Mouse (Mus musculus): ENCODE measurements around the gene Pdyn. TPM values are rescaled to one million over a fixed set of nuclear protein-coding genes. Genes with fewer than 3 reads are reported as not detected.
A peak's percentile ranks its signal among the peaks of the same experiment; 100 is the strongest.

The Pdyn gene
- polyA plus RNA-seq (2014; fragmentation: Nextera tagmentation; extraction: Ambion mirVana) = 20.5 and 23.8 TPM in 2 replicates

- Histone ChIP-seq H3K9ac (peak within 1 kb of the TSS; percentile 44), H3K9me3 (ENCODE audit: control insufficient read depth, low read length) (no peaks in the 10 kb centered on the region), H3K36me3 (replicated peaks; ENCODE audit: control insufficient read depth, insufficient read depth) (no peaks in the 10 kb centered on the region), H3K4me3 (replicated peaks; ENCODE audit: low read length) (peak within 1 kb of the TSS; percentile 29), H3K27ac (no peak within 1 kb of the TSS), H3K27me3 (ENCODE audit: control insufficient read depth, insufficient read depth, low read length) (peaks cover 18% of the 10 kb centered on the region), H3K4me1 (replicated peaks; ENCODE audit: control insufficient read depth, insufficient read depth, low read length) (0 out of 2 replicates have a peak, but pooled peaks cover 4% of the 10 kb centered on the region), H3K4me2 (replicated peaks) (peak within 1 kb of the TSS; percentile 60)
- peak; percentile 67; the same call in 1 of the 2 replicates for ATAC-seq (ENCODE audit: low FRiP score)
- WGBS = 9% methylated on average over 20 of the region's 20 CpGs
- DNase-seq (ENCODE audit: low spot score) = peak; percentile 61
Observed at GRCm38 (mm10) chr2:129699484-129700158, at the start of gene Pdyn. Gene Pdyn, minus strand, starts transcription at chr2:129699844.

GRCm38 (mm10) chr2:129742016-129742415, 42.4 kb upstream of the Pdyn start:
- H3K4me3 ChIP-seq (replicated peaks; ENCODE audit: low read length) = no peak overlapping the region
- H3K36me3 ChIP-seq (replicated peaks; ENCODE audit: control insufficient read depth, insufficient read depth) = no peaks in the 10 kb centered on the region
- H3K4me2 ChIP-seq (replicated peaks) = no peak overlapping the region
- no peak overlapping the region for H3K27ac ChIP-seq
- H3K4me1 ChIP-seq (replicated peaks; ENCODE audit: control insufficient read depth, insufficient read depth, low read length) = no peaks in the 10 kb centered on the region
- DNase-seq (ENCODE audit: low spot score) = no peak
- no peaks in the 10 kb centered on the region for H3K9me3 ChIP-seq (ENCODE audit: control insufficient read depth, low read length)
- no peaks in the 10 kb centered on the region for H3K27me3 ChIP-seq (ENCODE audit: control insufficient read depth, insufficient read depth, low read length)
- no peak overlapping the region for H3K9ac ChIP-seq
- WGBS = 90% methylated on average over 7 of the region's 7 CpGs
- no peak for ATAC-seq (ENCODE audit: low FRiP score)

DNA sequence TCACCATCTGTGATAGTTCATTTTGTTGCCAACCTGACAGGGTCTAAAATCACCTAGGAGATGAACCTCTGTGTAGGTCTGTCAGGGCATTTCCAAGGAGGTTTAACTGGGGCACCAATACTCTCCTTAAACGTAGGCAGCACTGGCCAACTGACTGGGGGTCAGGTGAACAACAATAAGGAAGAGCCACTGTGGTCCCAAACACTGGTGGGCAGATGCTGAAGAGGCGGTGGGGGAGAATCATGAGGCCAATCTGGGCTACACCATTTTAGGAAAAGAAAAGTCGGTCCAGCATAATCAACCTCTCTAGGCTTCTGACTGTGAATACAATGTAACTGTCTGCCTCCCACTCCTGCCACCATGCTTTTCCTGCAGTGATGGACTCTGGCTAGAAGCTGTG, 40.9 kb upstream of the Pdyn start:
- H3K4me3 ChIP-seq (replicated peaks; ENCODE audit: low read length) = no peak overlapping the region
- ATAC-seq (ENCODE audit: low FRiP score) (no peak), DNase-seq (ENCODE audit: low spot score) (no peak)
- no peak overlapping the region for H3K9ac ChIP-seq
- H3K27me3 ChIP-seq (ENCODE audit: control insufficient read depth, insufficient read depth, low read length) = no peaks in the 10 kb centered on the region
- no peak overlapping the region for H3K27ac ChIP-seq
- H3K9me3 ChIP-seq (ENCODE audit: control insufficient read depth, low read length) = no peaks in the 10 kb centered on the region
- H3K4me2 ChIP-seq (replicated peaks) = no peak overlapping the region
- H3K36me3 ChIP-seq (replicated peaks; ENCODE audit: control insufficient read depth, insufficient read depth) = no peaks in the 10 kb centered on the region
- no peaks in the 10 kb centered on the region for H3K4me1 ChIP-seq (replicated peaks; ENCODE audit: control insufficient read depth, insufficient read depth, low read length)
- 84% methylated on average over 3 of the region's 3 CpGs for WGBS

- H3K9me3 ChIP-seq (ENCODE audit: control insufficient read depth, low read length) = 0 out of 2 replicates have a peak, but pooled peaks cover 8% of the 10 kb centered on the region
- H3K36me3 ChIP-seq (replicated peaks; ENCODE audit: control insufficient read depth, insufficient read depth) = no peaks in the 10 kb centered on the region
- H3K27ac ChIP-seq = no peak overlapping the region
- H3K4me1 ChIP-seq (replicated peaks; ENCODE audit: control insufficient read depth, insufficient read depth, low read length) = no peaks in the 10 kb centered on the region
- ATAC-seq (ENCODE audit: low FRiP score) = no peak
- H3K27me3 ChIP-seq (ENCODE audit: control insufficient read depth, insufficient read depth, low read length) = no peaks in the 10 kb centered on the region
- WGBS = 90% methylated on average over 8 of the region's 8 CpGs
- DNase-seq (ENCODE audit: low spot score) = no peak
- no peak overlapping the region for H3K9ac ChIP-seq
- no peak overlapping the region for H3K4me2 ChIP-seq (replicated peaks)
- H3K4me3 ChIP-seq (replicated peaks; ENCODE audit: low read length) = no peak overlapping the region
Observed at GRCm38 (mm10) chr2:129734031-129734430, 34.4 kb upstream of the Pdyn start.

GRCm38 (mm10) chr2:129729681-129730080, 30.0 kb upstream of the Pdyn start:
- Histone ChIP-seq H3K27ac (no peak overlapping the region), H3K9me3 (ENCODE audit: control insufficient read depth, low read length) (0 out of 2 replicates have a peak, but pooled peaks cover 8% of the 10 kb centered on the region), H3K27me3 (ENCODE audit: control insufficient read depth, insufficient read depth, low read length) (no peaks in the 10 kb centered on the region), H3K9ac (no peak overlapping the region), H3K4me1 (replicated peaks; ENCODE audit: control insufficient read depth, insufficient read depth, low read length) (no peaks in the 10 kb centered on the region), H3K4me2 (replicated peaks) (no peak overlapping the region), H3K4me3 (replicated peaks; ENCODE audit: low read length) (no peak overlapping the region), H3K36me3 (replicated peaks; ENCODE audit: control insufficient read depth, insufficient read depth) (no peaks in the 10 kb centered on the region)
- ATAC-seq (ENCODE audit: low FRiP score) (no peak), DNase-seq (ENCODE audit: low spot score) (no peak)
- WGBS = 85% methylated on average over 1 of the region's 1 CpGs

GRCm38 (mm10) chr2:129715671-129716070, 16.0 kb upstream of the Pdyn start:
- Histone ChIP-seq H3K9ac (no peak overlapping the region), H3K4me3 (replicated peaks; ENCODE audit: low read length) (no peak overlapping the region), H3K4me1 (replicated peaks; ENCODE audit: control insufficient read depth, insufficient read depth, low read length) (no peaks in the 10 kb centered on the region), H3K27me3 (ENCODE audit: control insufficient read depth, insufficient read depth, low read length) (no peaks in the 10 kb centered on the region), H3K4me2 (replicated peaks) (no peak overlapping the region), H3K9me3 (ENCODE audit: control insufficient read depth, low read length) (no peaks in the 10 kb centered on the region), H3K36me3 (replicated peaks; ENCODE audit: control insufficient read depth, insufficient read depth) (no peaks in the 10 kb centered on the region), H3K27ac (no peak overlapping the region)
- WGBS = 17% methylated on average over 10 of the region's 10 CpGs
- peak; percentile 53 for DNase-seq (ENCODE audit: low spot score)
- no peak for ATAC-seq (ENCODE audit: low FRiP score)

DNA sequence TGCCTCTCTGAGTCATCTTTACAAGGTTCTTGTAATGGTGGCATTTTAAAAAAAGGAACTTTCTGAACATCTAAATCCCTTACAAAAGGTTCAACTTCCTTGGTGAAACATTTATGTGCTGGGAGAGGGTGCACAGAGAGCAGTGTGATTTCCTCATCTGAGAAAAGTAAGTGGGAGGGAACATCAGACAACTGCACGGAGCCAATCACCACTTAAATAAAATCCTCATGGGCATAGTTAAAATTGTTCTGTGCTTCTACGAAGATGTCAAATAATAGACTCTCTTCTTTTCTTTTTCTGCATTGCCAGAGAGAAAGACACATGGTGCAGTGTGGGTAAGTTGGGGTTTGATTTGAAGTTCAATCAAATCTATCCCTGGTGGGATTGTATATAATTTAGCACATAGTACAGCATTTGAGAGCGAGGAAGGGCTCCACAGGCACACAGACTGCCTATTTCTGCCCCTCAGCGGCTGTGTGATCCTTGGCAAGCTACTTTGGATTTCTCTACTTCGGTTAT, 13.4 kb upstream of the Pdyn start:
- WGBS = 72% methylated on average over 5 of the region's 5 CpGs
- ATAC-seq (ENCODE audit: low FRiP score) (no peak), DNase-seq (ENCODE audit: low spot score) (no peak)
- H3K36me3 ChIP-seq (replicated peaks; ENCODE audit: control insufficient read depth, insufficient read depth) = no peaks in the 10 kb centered on the region
- H3K27me3 ChIP-seq (ENCODE audit: control insufficient read depth, insufficient read depth, low read length) = no peaks in the 10 kb centered on the region
- H3K9ac ChIP-seq = no peak overlapping the region
- H3K4me3 ChIP-seq (replicated peaks; ENCODE audit: low read length) = no peak overlapping the region
- H3K4me1 ChIP-seq (replicated peaks; ENCODE audit: control insufficient read depth, insufficient read depth, low read length) = no peaks in the 10 kb centered on the region
- no peaks in the 10 kb centered on the region for H3K9me3 ChIP-seq (ENCODE audit: control insufficient read depth, low read length)
- H3K27ac ChIP-seq = no peak overlapping the region
- H3K4me2 ChIP-seq (replicated peaks) = no peak overlapping the region

GRCm38 (mm10) chr2:129696059-129696458, 3.6 kb downstream of the Pdyn start:
- Histone ChIP-seq H3K4me1 (replicated peaks; ENCODE audit: control insufficient read depth, insufficient read depth, low read length) (0 out of 2 replicates have a peak, but pooled peaks cover 4% of the 10 kb centered on the region), H3K27ac (no peak overlapping the region), H3K4me3 (replicated peaks; ENCODE audit: low read length) (no peak overlapping the region), H3K4me2 (replicated peaks) (no peak overlapping the region), H3K27me3 (ENCODE audit: control insufficient read depth, insufficient read depth, low read length) (peaks cover 18% of the 10 kb centered on the region), H3K9ac (no peak overlapping the region), H3K36me3 (replicated peaks; ENCODE audit: control insufficient read depth, insufficient read depth) (no peaks in the 10 kb centered on the region), H3K9me3 (ENCODE audit: control insufficient read depth, low read length) (no peaks in the 10 kb centered on the region)
- 5% methylated on average over 4 of the region's 4 CpGs for WGBS
- DNase-seq (ENCODE audit: low spot score) (peak; percentile 56), ATAC-seq (ENCODE audit: low FRiP score) (no peak)

DNA sequence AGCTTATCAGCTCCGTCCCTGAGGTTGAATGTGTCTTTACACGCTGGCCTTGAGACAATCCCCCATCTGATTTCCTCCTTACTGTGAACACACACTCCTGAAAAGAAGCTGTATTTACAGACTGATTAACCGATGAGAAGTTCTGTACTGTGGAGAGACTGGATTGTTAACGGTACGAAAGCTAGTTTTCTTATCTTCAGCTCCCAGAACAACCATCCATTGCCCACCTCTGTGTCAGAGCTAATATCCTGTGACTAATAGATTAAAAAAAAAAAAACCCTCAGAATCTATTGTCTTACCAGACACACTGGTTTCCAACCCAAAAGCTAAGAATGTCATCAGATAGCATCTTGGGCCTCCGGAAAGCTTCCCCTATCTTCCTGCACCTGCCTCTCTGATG, 5.3 kb downstream of the Pdyn start:
- Histone ChIP-seq H3K4me3 (replicated peaks; ENCODE audit: low read length) (no peak overlapping the region), H3K9me3 (ENCODE audit: control insufficient read depth, low read length) (no peaks in the 10 kb centered on the region), H3K9ac (no peak overlapping the region), H3K27me3 (ENCODE audit: control insufficient read depth, insufficient read depth, low read length) (peaks cover 9% of the 10 kb centered on the region), H3K4me1 (replicated peaks; ENCODE audit: control insufficient read depth, insufficient read depth, low read length) (no peaks in the 10 kb centered on the region), H3K4me2 (replicated peaks) (no peak overlapping the region), H3K27ac (no peak overlapping the region), H3K36me3 (replicated peaks; ENCODE audit: control insufficient read depth, insufficient read depth) (no peaks in the 10 kb centered on the region)
- 78% methylated on average over 6 of the region's 6 CpGs for WGBS
- no peak for DNase-seq (ENCODE audit: low spot score)
- no peak for ATAC-seq (ENCODE audit: low FRiP score)
